Mouse (Mus musculus) heart, embryonic 11.5 days (tissue): ENCODE results near the gene Hoxd10. TPM values are rescaled to one million over a fixed set of nuclear protein-coding genes. Genes with fewer than 3 reads are reported as not detected.
A peak's percentile ranks its signal among the peaks of the same experiment; 100 is the strongest.

Experiments
- ATAC-seq: fragments of 200-750 bp; cut with Nextera tagmentation; replicated peaks from 2 replicates; pipeline ENCODE4 v1.8.0; 2017; ENCODE audit warnings: moderate library complexity; ENCODE audit not compliant: insufficient number of reproducible peaks, low FRiP score, low TSS enrichment
- H3K27ac ChIP-seq: fragments of 300-500 bp; sonication (generic); 2 replicates; pipeline ENCODE4 v1.5.1; 2014; ENCODE audit warnings: mild to moderate bottlenecking, low read depth, low read length
- H3K27me3 ChIP-seq: fragments of 300-500 bp; sonication (generic); 2 replicates; pipeline ENCODE4 v1.6.1; 2014; ENCODE audit warnings: mild to moderate bottlenecking, low read length, mixed read lengths; ENCODE audit not compliant: control insufficient read depth, insufficient read depth
- H3K36me3 ChIP-seq: fragments of 300-500 bp; sonication (generic); 2 replicates; pipeline ENCODE4 v1.6.1; 2014; ENCODE audit warnings: mild to moderate bottlenecking, low read length, moderate library complexity, mixed read lengths; ENCODE audit not compliant: control insufficient read depth, insufficient read depth
- H3K4me1 ChIP-seq: fragments of 300-500 bp; sonication (generic); 2 replicates; pipeline ENCODE4 v1.6.1; 2014; ENCODE audit warnings: low read length; ENCODE audit not compliant: control insufficient read depth, insufficient read depth
- H3K4me2 ChIP-seq: fragments of 300-500 bp; sonication (generic); 2 replicates; pipeline ENCODE4 v1.6.1; 2014; ENCODE audit warnings: mild to moderate bottlenecking, moderate library complexity
- H3K4me3 ChIP-seq: fragments of 300-500 bp; sonication (generic); 2 replicates; pipeline ENCODE4 v1.5.1; 2014; ENCODE audit warnings: low read depth, low read length
- H3K9ac ChIP-seq: fragments of 300-500 bp; sonication (generic); 2 replicates; pipeline ENCODE4 v1.6.1; 2014; ENCODE audit warnings: mild to moderate bottlenecking, low read depth, low read length, moderate library complexity
- H3K9me3 ChIP-seq: fragments of 300-500 bp; sonication (generic); replicated peaks from 2 replicates; pipeline ENCODE4 v1.6.1; 2016; ENCODE audit warnings: low read length; ENCODE audit not compliant: control insufficient read depth
- WGBS: fragments of 180-500 bp; shearing (Covaris S2); extraction: QIAGEN DNeasy Blood & Tissue Kit; methylation state at CpG from one replicate; pipeline ENCODE4 v1.1.7; 2014; ENCODE audit not compliant: insufficient replicate concordance; 5-methylcytosine and 5-hydroxymethylcytosine counted together
- polyA plus RNA-seq: library from polyadenylated mRNA; unstranded; fragments of >200 nt; fragmentation: Nextera tagmentation; extraction: Ambion mirVana; gene quantifications from 2 replicates; pipeline ENCODE4 v1.2.1, GENCODE M21; 2014

The Hoxd10 gene
- polyA plus RNA-seq, 1 experiment from 2014 or later = 0.11 TPM

GRCm38 (mm10) chr2:74727640-74728302 lies 36.0 kb downstream of the Hoxd10 start:
- Histone ChIP-seq H3K4me2 (peak overlapping the region; percentile 63), H3K27ac (no peak overlapping the region), H3K4me1 (peaks cover 6% of the 10 kb centered on the region; the same call in 1 of the 2 replicates), H3K36me3 (no peaks in the 10 kb centered on the region), H3K9ac (no peak overlapping the region), H3K9me3 (no peaks in the 10 kb centered on the region), H3K4me3 (peak overlapping the region; percentile 38), H3K27me3 (peaks cover 96% of the 10 kb centered on the region)
- 2% methylated on average over 25 of the region's 25 CpGs for WGBS
- no peak; the same call in 1 of the 2 replicates for ATAC-seq

GRCm38 (mm10) chr2:74728303-74728680 lies 36.6 kb downstream of the Hoxd10 start:
- no peak overlapping the region for H3K4me2 ChIP-seq

GRCm38 (mm10) chr2:74730331-74730730 lies 38.6 kb downstream of the Hoxd10 start:
- H3K4me1 ChIP-seq = peaks cover 6% of the 10 kb centered on the region; the same call in 1 of the 2 replicates
- no peaks in the 10 kb centered on the region for H3K9me3 ChIP-seq
- ATAC-seq = no peak
- H3K27me3 ChIP-seq = peaks cover 95% of the 10 kb centered on the region
- 8% methylated on average over 8 of the region's 8 CpGs for WGBS
- no peak overlapping the region for H3K4me3 ChIP-seq
- H3K9ac ChIP-seq = no peak overlapping the region
- no peak overlapping the region for H3K4me2 ChIP-seq
- H3K36me3 ChIP-seq = no peaks in the 10 kb centered on the region
- H3K27ac ChIP-seq = no peak overlapping the region

More at GRCm38 (mm10) chr2:74728303-74728680, 36.6 kb downstream of the Hoxd10 start:
- Histone ChIP-seq H3K4me1 (peaks cover 6% of the 10 kb centered on the region; the same call in 1 of the 2 replicates), H3K27ac (no peak overlapping the region), H3K9me3 (no peaks in the 10 kb centered on the region), H3K36me3 (no peaks in the 10 kb centered on the region), H3K4me3 (peak overlapping the region; percentile 10; the same call in 1 of the 2 replicates), H3K27me3 (peaks cover 95% of the 10 kb centered on the region), H3K9ac (no peak overlapping the region)
- 6% methylated on average over 13 of the region's 13 CpGs for WGBS
- ATAC-seq = no peak

- no peak overlapping the region for H3K9ac ChIP-seq
- ATAC-seq = no peak
These were observed 39.3 kb downstream of the Hoxd10 start for GRCm38 (mm10) chr2:74731055-74731454.

GRCm38 (mm10) chr2:74731799-74732512 lies 40.2 kb downstream of the Hoxd10 start:
- H3K9me3 ChIP-seq = no peaks in the 10 kb centered on the region
- H3K4me3 ChIP-seq = no peak overlapping the region
- no peaks in the 10 kb centered on the region for H3K36me3 ChIP-seq
- H3K4me1 ChIP-seq = peaks cover 10% of the 10 kb centered on the region
- H3K27me3 ChIP-seq = peaks cover 94% of the 10 kb centered on the region
- no peak overlapping the region for H3K27ac ChIP-seq
- H3K4me2 ChIP-seq = no peak overlapping the region
- WGBS = 5% methylated on average over 9 of the region's 9 CpGs
- no peak overlapping the region for H3K9ac ChIP-seq
- no peak for ATAC-seq

More at GRCm38 (mm10) chr2:74731055-74731454, 39.3 kb downstream of the Hoxd10 start:
- H3K9me3 ChIP-seq = no peaks in the 10 kb centered on the region
- H3K4me3 ChIP-seq = no peak overlapping the region
- peaks cover 95% of the 10 kb centered on the region for H3K27me3 ChIP-seq
- H3K27ac ChIP-seq = no peak overlapping the region
- no peaks in the 10 kb centered on the region for H3K36me3 ChIP-seq
- peaks cover 8% of the 10 kb centered on the region for H3K4me1 ChIP-seq
- no peak overlapping the region for H3K4me2 ChIP-seq

GRCm38 (mm10) chr2:74732513-74733316 lies 41.0 kb downstream of the Hoxd10 start:
- no peak for ATAC-seq
- H3K9ac ChIP-seq = no peak overlapping the region

GRCm38 (mm10) chr2:74733317-74733661 lies 41.6 kb downstream of the Hoxd10 start:
- H3K4me2 ChIP-seq = peak overlapping the region; percentile 47; the same call in 1 of the 2 replicates

More at GRCm38 (mm10) chr2:74732513-74733316, 41.0 kb downstream of the Hoxd10 start:
- peaks cover 4% of the 10 kb centered on the region for H3K4me1 ChIP-seq
- H3K27ac ChIP-seq = no peak overlapping the region
- H3K4me3 ChIP-seq = peak overlapping the region; percentile 18
- peaks cover 94% of the 10 kb centered on the region for H3K27me3 ChIP-seq
- WGBS = 1% methylated on average over 52 of the region's 52 CpGs
- no peaks in the 10 kb centered on the region for H3K36me3 ChIP-seq
- peak overlapping the region; percentile 47 for H3K4me2 ChIP-seq
- H3K9me3 ChIP-seq = no peaks in the 10 kb centered on the region

GRCm38 (mm10) chr2:74733765-74734164 lies 42.0 kb downstream of the Hoxd10 start:
- no peak for ATAC-seq
- no peak overlapping the region for H3K4me2 ChIP-seq
- no peaks in the 10 kb centered on the region for H3K9me3 ChIP-seq
- WGBS = 2% methylated on average over 6 of the region's 6 CpGs
- H3K27me3 ChIP-seq = peaks cover 94% of the 10 kb centered on the region
- no peaks in the 10 kb centered on the region for H3K36me3 ChIP-seq
- no peak overlapping the region for H3K9ac ChIP-seq
- H3K27ac ChIP-seq = no peak overlapping the region
- no peak overlapping the region for H3K4me3 ChIP-seq
- peaks cover 4% of the 10 kb centered on the region; the same call in 1 of the 2 replicates for H3K4me1 ChIP-seq

More at GRCm38 (mm10) chr2:74733317-74733661, 41.6 kb downstream of the Hoxd10 start:
- H3K36me3 ChIP-seq = no peaks in the 10 kb centered on the region
- H3K4me1 ChIP-seq = peaks cover 4% of the 10 kb centered on the region; the same call in 1 of the 2 replicates
- 0 out of 2 replicates have a peak overlapping the region, but pooled peaks have one; percentile 18 for H3K4me3 ChIP-seq
- H3K9me3 ChIP-seq = no peaks in the 10 kb centered on the region
- no peak overlapping the region for H3K9ac ChIP-seq
- 0% methylated on average over 16 of the region's 16 CpGs for WGBS
- ATAC-seq = no peak
- peaks cover 94% of the 10 kb centered on the region for H3K27me3 ChIP-seq
- no peak overlapping the region for H3K27ac ChIP-seq
